Comparison of ENCODE assay signal across 31 mouse cellular contexts in genomic region chr15:26837200-26837599, GRCm38 (mm10). TPM values are rescaled to one million over a fixed set of nuclear protein-coding genes. Genes with fewer than 3 reads are reported as not detected.
DNase-seq lines count a peak whose midpoint lies in the region; ATAC-seq lines count a peak whose summit lies in the region.
"Had no signal": no experiment of that assay in that cellular context is flagged by ENCODE, and none has a peak within 500 bp of the region (broad histone marks: within the 10 kb centered on the region; RNA-seq: fewer than 3 reads in every experiment).

No protein-coding gene starts in this region.

- no peak for ATAC-seq in cerebellum, adult (ENCODE audit: insufficient number of reproducible peaks, low FRiP score, low TSS enrichment)
- ATAC-seq in midbrain, embryonic 11.5 days (ENCODE audit: low FRiP score) = no peak
- ATAC-seq in midbrain, embryonic 15.5 days (replicated peaks) = no peak
- no peak for ATAC-seq in forebrain, embryonic 12.5 days (ENCODE audit: low FRiP score)
- ATAC-seq: activated CD4-positive, CD25-positive, alpha-beta regulatory T cell, adult 4 months; forebrain, postnatal 0 days; intestine, embryonic 16.5 days had no signal

- no peaks in the 10 kb centered on the region for H3K4me1 ChIP-seq in midbrain, embryonic 11.5 days (ENCODE audit: control insufficient read depth, insufficient read depth, low read length)
- H3K4me1 ChIP-seq in midbrain, embryonic 15.5 days = no peaks in the 10 kb centered on the region
- H3K4me1 ChIP-seq in forebrain, embryonic 12.5 days = no peaks in the 10 kb centered on the region
- H3K4me1 ChIP-seq: heart, embryonic 15.5 days; lung, embryonic 15.5 days; midbrain, embryonic 10.5 days had no signal

- 79% methylated on average over 3 of the region's 3 CpGs for WGBS in midbrain, embryonic 11.5 days
- 54% methylated on average over 3 of the region's 3 CpGs for WGBS in midbrain, embryonic 15.5 days
- WGBS in forebrain, embryonic 12.5 days = 64% methylated on average over 3 of the region's 3 CpGs

- H3K4me2 ChIP-seq in midbrain, embryonic 11.5 days = no peak overlapping the region
- no peak overlapping the region for H3K4me2 ChIP-seq in midbrain, embryonic 15.5 days
- H3K4me2 ChIP-seq in forebrain, embryonic 12.5 days = no peak overlapping the region
- H3K4me2 ChIP-seq: heart, embryonic 15.5 days; limb, embryonic 13.5 days; liver, embryonic 11.5 days; lung, embryonic 15.5 days had no signal

- H3K9ac ChIP-seq in midbrain, embryonic 11.5 days (ENCODE audit: low read length) = no peak overlapping the region
- no peak overlapping the region for H3K9ac ChIP-seq in midbrain, embryonic 15.5 days
- H3K9ac ChIP-seq in forebrain, embryonic 12.5 days = no peak overlapping the region
- H3K9ac ChIP-seq: forebrain, postnatal 0 days; heart, embryonic 15.5 days; limb, embryonic 13.5 days; lung, embryonic 15.5 days had no signal

- no peaks in the 10 kb centered on the region for H3K9me3 ChIP-seq in midbrain, embryonic 11.5 days (ENCODE audit: control insufficient read depth, low read length)
- no peaks in the 10 kb centered on the region for H3K9me3 ChIP-seq in midbrain, embryonic 15.5 days
- H3K9me3 ChIP-seq in forebrain, embryonic 12.5 days = no peaks in the 10 kb centered on the region
- H3K9me3 ChIP-seq: heart, embryonic 10.5 days; heart, embryonic 15.5 days; limb, embryonic 13.5 days; lung, embryonic 15.5 days; midbrain, embryonic 10.5 days had no signal

- no peak overlapping the region for H3K27ac ChIP-seq in midbrain, embryonic 11.5 days (ENCODE audit: low read depth, low read length)
- H3K27ac ChIP-seq in midbrain, embryonic 15.5 days = no peak overlapping the region
- H3K27ac ChIP-seq in forebrain, embryonic 12.5 days = no peak overlapping the region
- H3K27ac ChIP-seq: heart, embryonic 10.5 days; heart, embryonic 15.5 days; kidney, postnatal 0 days; limb, embryonic 13.5 days; lung, embryonic 15.5 days; midbrain, embryonic 10.5 days had no signal

- no peaks in the 10 kb centered on the region for H3K36me3 ChIP-seq in midbrain, embryonic 11.5 days (ENCODE audit: control insufficient read depth, insufficient read depth, low read length)
- H3K36me3 ChIP-seq in midbrain, embryonic 15.5 days (replicated peaks) = no peaks in the 10 kb centered on the region
- H3K36me3 ChIP-seq in forebrain, embryonic 12.5 days (replicated peaks) = no peaks in the 10 kb centered on the region
- H3K36me3 ChIP-seq: heart, embryonic 10.5 days; heart, embryonic 15.5 days; limb, embryonic 13.5 days; lung, embryonic 15.5 days; midbrain, embryonic 10.5 days had no signal

- H3K27me3 ChIP-seq in midbrain, embryonic 11.5 days (ENCODE audit: control insufficient read depth, insufficient read depth, low read length) = no peaks in the 10 kb centered on the region
- H3K27me3 ChIP-seq in midbrain, embryonic 15.5 days (replicated peaks) = no peaks in the 10 kb centered on the region
- no peaks in the 10 kb centered on the region for H3K27me3 ChIP-seq in forebrain, embryonic 12.5 days
- H3K27me3 ChIP-seq: heart, embryonic 15.5 days; limb, embryonic 13.5 days; lung, embryonic 15.5 days had no signal

- DNase-seq in adrenal gland, postnatal 14 days = peak; percentile 14
- DNase-seq in adrenal gland, adult 2 months = no peak
- peak; percentile 4 to 15 for DNase-seq in cerebellum, postnatal 14 days
- peak; percentile 21 for DNase-seq in midbrain, embryonic 11.5 days (ENCODE audit: low spot score, missing footprints)
- peak; percentile 5 for DNase-seq in retina, embryonic 14.5 days (ENCODE audit: low spot score)
- DNase-seq: adrenal gland, adult 8-10 months; forebrain, postnatal 0 days; gastrocnemius, postnatal 10 days; kidney, adult 8-10 months; kidney, postnatal 4 days; layer of hippocampus, adult 9-11 months; right cerebral cortex, adult 18-20 months; spleen, adult 18-20 months; thymus, postnatal 14 days had no signal

- no peak overlapping the region for H3K4me3 ChIP-seq in midbrain, embryonic 11.5 days (ENCODE audit: low read depth, low read length)
- no peak overlapping the region for H3K4me3 ChIP-seq in midbrain, embryonic 15.5 days
- no peak overlapping the region for H3K4me3 ChIP-seq in forebrain, embryonic 12.5 days (replicated peaks)
- H3K4me3 ChIP-seq: erythroblast, embryonic 14.5 days; heart, embryonic 10.5 days; heart, embryonic 15.5 days; limb, embryonic 13.5 days; lung, embryonic 15.5 days; midbrain, embryonic 10.5 days had no signal

RNA-seq across cellular contexts. Expression of gene Fbxl7, which starts 58.2 kb away (rescaled TPM):
- total RNA-seq in adrenal gland, postnatal 14 days (2021) = 9.9 and 11.2 TPM in 2 replicates
- total RNA-seq in adrenal gland, adult 2 months (2021) = 10 to 100 TPM; 10.8 to 11.2 TPM
- 9.6 and 11.9 TPM in 2 replicates for polyA plus RNA-seq in adrenal gland, adult 2 months (2012; rRNA removed)
- polyA plus RNA-seq in midbrain, embryonic 11.5 days (2014; fragmentation: Nextera tagmentation; extraction: Ambion mirVana) = 12.1 and 13.6 TPM in 2 replicates
- 9.4 and 10.4 TPM in 2 replicates for polyA plus RNA-seq in midbrain, embryonic 15.5 days (2015; fragmentation: Nextera tagmentation; extraction: Ambion mirVana)
- 12.4 and 17.0 TPM in 2 replicates for polyA plus RNA-seq in forebrain, embryonic 12.5 days (2016; fragmentation: Nextera tagmentation; extraction: Ambion mirVana)
- total RNA-seq: common myeloid progenitor, adult 5-6 weeks; megakaryocyte progenitor cell, adult 5-6 weeks; MEL; monocyte, adult 5-6 weeks had no signal
- polyA plus RNA-seq: erythroblast, embryonic 14.5 days had no signal
